Mouse (Mus musculus) heart, embryonic 10.5 days (tissue): ENCODE data around the gene Kctd15. TPM values are rescaled to one million over a fixed set of nuclear protein-coding genes. Genes with fewer than 3 reads are reported as not detected.

Experiments
- DNase-seq: peaks from one replicate; pipeline ENCODE4 v3.0.0-alpha.2; 2017; ENCODE audit warnings: low spot score
- H3K27ac ChIP-seq: fragments of 300-500 bp; sonication (generic); 2 replicates; pipeline ENCODE4 v1.5.1; 2016; ENCODE audit warnings: mild to moderate bottlenecking
- H3K27me3 ChIP-seq: fragments of 300-500 bp; sonication (generic); 2 replicates; pipeline ENCODE4 v1.6.1; 2016; ENCODE audit warnings: mild to moderate bottlenecking; ENCODE audit not compliant: poor library complexity, insufficient read depth, severe bottlenecking
- H3K36me3 ChIP-seq: fragments of 300-500 bp; sonication (generic); 2 replicates; pipeline ENCODE4 v1.6.1; 2016; ENCODE audit warnings: mild to moderate bottlenecking, moderate library complexity
- H3K4me1 ChIP-seq: fragments of 300-500 bp; sonication (generic); 2 replicates; pipeline ENCODE4 v1.6.1; 2016; ENCODE audit warnings: mild to moderate bottlenecking
- H3K4me3 ChIP-seq: fragments of 300-500 bp; sonication (generic); 2 replicates; pipeline ENCODE4 v1.5.1; 2016; ENCODE audit warnings: mild to moderate bottlenecking, moderate library complexity
- H3K9me3 ChIP-seq: fragments of 300-500 bp; sonication (generic); 2 replicates; pipeline ENCODE4 v1.6.1; 2016; ENCODE audit warnings: mild to moderate bottlenecking, moderate library complexity
- WGBS: fragments of 180-500 bp; shearing (Covaris S2); methylation state at CpG from one replicate; pipeline ENCODE4 v1.1.7; 2016; 5-methylcytosine and 5-hydroxymethylcytosine counted together
- polyA plus RNA-seq: library from polyadenylated mRNA; unstranded; fragments of >200 nt; fragmentation: Nextera tagmentation; extraction: Ambion mirVana; gene quantifications from 2 replicates; pipeline ENCODE4 v1.2.1, GENCODE M21; 2016

The Kctd15 gene
- polyA plus RNA-seq, 1 experiment from 2014 or later, result 25.5 TPM

DNA sequence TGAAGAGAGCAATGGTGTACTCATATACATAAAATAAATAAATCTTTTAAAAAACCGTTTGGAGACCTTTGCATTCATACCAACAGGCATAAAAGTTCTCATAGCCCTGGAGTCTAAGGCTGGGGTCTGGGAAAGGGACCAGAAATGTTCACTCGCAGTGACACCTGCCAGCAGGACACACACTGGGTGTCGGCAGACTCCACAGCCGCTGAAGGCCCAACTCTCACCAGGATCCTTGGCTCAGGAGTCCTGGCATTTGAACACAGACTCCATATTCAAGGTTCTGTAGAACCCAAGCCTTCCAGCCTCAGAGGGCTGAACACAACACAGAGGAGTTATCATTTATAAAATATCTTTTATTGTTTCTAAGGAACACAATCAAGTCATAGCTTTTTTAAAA lies 19.9 kb downstream of the Kctd15 start:
- H3K27me3 ChIP-seq, result no peaks in the 10 kb centered on the region
- no peak overlapping the region for H3K27ac ChIP-seq
- DNase-seq, result no peak
- no peaks in the 10 kb centered on the region for H3K4me1 ChIP-seq
- no peak overlapping the region for H3K4me3 ChIP-seq
- H3K9me3 ChIP-seq, result no peaks in the 10 kb centered on the region
- peaks cover 31% of the 10 kb centered on the region for H3K36me3 ChIP-seq
- WGBS, result 71% methylated on average over 4 of the region's 4 CpGs

- Histone ChIP-seq H3K4me1 (peaks cover 15% of the 10 kb centered on the region), H3K9me3 (no peaks in the 10 kb centered on the region), H3K36me3 (no peaks in the 10 kb centered on the region), H3K27ac (no peak overlapping the region), H3K4me3 (no peak overlapping the region), H3K27me3 (0 out of 2 replicates have a peak, but pooled peaks cover 3% of the 10 kb centered on the region)
- DNase-seq, result no peak
- WGBS, result 78% methylated on average over 10 of the region's 10 CpGs
These were observed 23.4 kb downstream of the Kctd15 start for GRCm38 (mm10) chr7:34632966-34633742.

GRCm38 (mm10) chr7:34630211-34631085 lies 26.1 kb downstream of the Kctd15 start:
- 1% methylated on average over 33 of the region's 34 CpGs for WGBS
- peak; percentile 81 for DNase-seq
- Histone ChIP-seq H3K4me1 (peaks cover 15% of the 10 kb centered on the region), H3K27me3 (0 out of 2 replicates have a peak, but pooled peaks cover 3% of the 10 kb centered on the region), H3K9me3 (no peaks in the 10 kb centered on the region), H3K27ac (peak overlapping the region; percentile 81), H3K36me3 (no peaks in the 10 kb centered on the region), H3K4me3 (peak overlapping the region; percentile 62)

DNA sequence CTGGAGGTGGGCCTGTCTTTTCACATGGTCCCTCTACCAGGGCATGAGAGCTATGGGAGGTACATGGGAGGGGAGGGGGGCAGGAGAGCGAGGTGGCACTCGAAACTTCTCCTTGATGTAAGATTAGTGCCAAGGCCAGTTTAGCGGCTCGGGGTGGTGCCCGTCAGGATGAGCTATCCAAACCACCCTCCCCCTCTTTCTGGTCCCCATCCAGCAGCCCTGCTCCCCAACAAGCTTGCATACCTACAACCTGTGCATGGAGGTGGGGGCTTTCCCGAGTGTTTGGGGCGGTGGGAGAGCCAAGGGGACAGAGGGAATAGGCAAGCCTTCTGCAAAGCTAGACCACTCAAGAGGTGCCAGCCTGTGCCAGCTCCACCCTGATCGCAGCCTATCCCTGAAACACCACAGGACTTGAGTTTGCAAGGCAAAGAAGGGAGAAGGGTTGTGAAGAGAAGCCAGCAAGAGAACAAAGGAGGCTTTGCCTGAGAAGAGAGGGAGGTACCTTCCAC lies 26.8 kb downstream of the Kctd15 start:
- Histone ChIP-seq H3K36me3 (no peaks in the 10 kb centered on the region), H3K9me3 (no peaks in the 10 kb centered on the region), H3K4me3 (peak overlapping the region; percentile 62), H3K27me3 (0 out of 2 replicates have a peak, but pooled peaks cover 3% of the 10 kb centered on the region), H3K27ac (peak overlapping the region; percentile 81), H3K4me1 (peaks cover 15% of the 10 kb centered on the region)
- WGBS, result 48% methylated on average over 8 of the region's 8 CpGs
- no peak for DNase-seq

- 15% methylated on average over 2 of the region's 2 CpGs for WGBS
- no peaks in the 10 kb centered on the region for H3K36me3 ChIP-seq
- DNase-seq, result no peak
- H3K27ac ChIP-seq, result no peak overlapping the region
- H3K27me3 ChIP-seq, result peaks cover 5% of the 10 kb centered on the region; the same call in 1 of the 2 replicates
- peaks cover 6% of the 10 kb centered on the region; the same call in 1 of the 2 replicates for H3K4me1 ChIP-seq
- no peak overlapping the region for H3K4me3 ChIP-seq
- no peaks in the 10 kb centered on the region for H3K9me3 ChIP-seq
These were observed 36.1 kb downstream of the Kctd15 start for GRCm38 (mm10) chr7:34620411-34620810.

- Histone ChIP-seq H3K9me3 (no peaks in the 10 kb centered on the region), H3K27me3 (peaks cover 5% of the 10 kb centered on the region; the same call in 1 of the 2 replicates), H3K4me3 (no peak overlapping the region), H3K27ac (no peak overlapping the region), H3K36me3 (no peaks in the 10 kb centered on the region), H3K4me1 (peaks cover 6% of the 10 kb centered on the region; the same call in 1 of the 2 replicates)
- no peak for DNase-seq
- WGBS, result 81% methylated on average over 11 of the region's 11 CpGs
These were observed 38.2 kb downstream of the Kctd15 start for GRCm38 (mm10) chr7:34618141-34618890.

GRCm38 (mm10) chr7:34616275-34616674 lies 40.3 kb downstream of the Kctd15 start:
- no peak for DNase-seq
- no peaks in the 10 kb centered on the region for H3K9me3 ChIP-seq
- no peaks in the 10 kb centered on the region for H3K36me3 ChIP-seq
- 76% methylated on average over 2 of the region's 2 CpGs for WGBS
- H3K27ac ChIP-seq, result no peak overlapping the region
- no peak overlapping the region for H3K4me3 ChIP-seq
- peaks cover 6% of the 10 kb centered on the region; the same call in 1 of the 2 replicates for H3K4me1 ChIP-seq
- no peaks in the 10 kb centered on the region for H3K27me3 ChIP-seq

DNA sequence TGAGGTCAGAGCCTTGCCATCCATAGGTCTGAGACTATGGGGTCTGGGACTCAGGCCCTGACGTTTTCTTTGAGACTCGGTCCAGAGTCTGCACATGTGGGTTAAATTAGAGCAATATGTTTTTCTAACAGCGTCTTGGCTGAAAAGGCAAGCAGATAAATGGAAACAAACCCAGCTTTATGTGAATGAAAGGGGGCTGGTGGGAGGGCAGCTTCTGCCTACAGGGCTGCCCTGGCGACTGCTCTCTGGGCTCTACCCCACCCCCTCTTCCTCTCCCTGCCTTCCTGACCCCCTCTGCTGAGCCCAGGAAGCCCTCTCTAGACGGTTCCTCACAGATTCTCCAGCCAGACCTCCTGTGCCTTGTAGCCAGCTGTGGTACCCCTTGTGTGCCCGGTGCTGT lies 46.1 kb downstream of the Kctd15 start:
- H3K9me3 ChIP-seq, result no peaks in the 10 kb centered on the region
- peaks cover 5% of the 10 kb centered on the region; the same call in 1 of the 2 replicates for H3K4me1 ChIP-seq
- no peak overlapping the region for H3K4me3 ChIP-seq

GRCm38 (mm10) chr7:34607334-34607970 lies 49.1 kb downstream of the Kctd15 start:
- no peak for DNase-seq
- H3K36me3 ChIP-seq, result no peaks in the 10 kb centered on the region
- no peak overlapping the region for H3K27ac ChIP-seq
- no peaks in the 10 kb centered on the region for H3K9me3 ChIP-seq
- WGBS, result 71% methylated on average over 5 of the region's 5 CpGs
- no peaks in the 10 kb centered on the region for H3K27me3 ChIP-seq
- H3K4me1 ChIP-seq, result peaks cover 5% of the 10 kb centered on the region; the same call in 1 of the 2 replicates
- no peak overlapping the region for H3K4me3 ChIP-seq

More for the DNA sequence above, 46.1 kb downstream of the Kctd15 start:
- DNase-seq, result no peak
- Histone ChIP-seq H3K36me3 (no peaks in the 10 kb centered on the region), H3K27ac (no peak overlapping the region), H3K27me3 (no peaks in the 10 kb centered on the region)
- WGBS, result 60% methylated on average over 6 of the region's 6 CpGs

DNA sequence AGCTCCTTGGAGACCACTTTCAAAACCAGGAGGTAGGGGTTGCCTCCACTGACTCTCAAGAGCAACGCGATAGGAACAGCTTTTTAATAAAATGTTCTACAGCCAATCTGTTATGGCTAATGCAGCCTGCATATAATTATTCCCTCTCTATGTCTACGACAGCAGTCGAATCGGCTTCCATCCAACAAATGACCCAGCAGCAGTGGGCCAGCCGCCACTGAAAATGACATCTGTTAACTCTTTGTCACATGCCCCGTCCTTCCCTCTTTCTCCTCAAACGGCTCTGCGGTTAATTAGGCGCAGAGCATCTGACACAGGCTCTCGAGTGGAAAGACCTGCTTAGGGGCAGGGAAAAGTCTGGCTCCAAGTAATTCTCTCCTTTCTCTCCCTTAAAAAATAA lies 49.8 kb downstream of the Kctd15 start:
- no peak for DNase-seq
- no peak overlapping the region for H3K27ac ChIP-seq
- H3K27me3 ChIP-seq, result no peaks in the 10 kb centered on the region
- H3K4me3 ChIP-seq, result no peak overlapping the region
- no peaks in the 10 kb centered on the region for H3K36me3 ChIP-seq
- H3K4me1 ChIP-seq, result peaks cover 5% of the 10 kb centered on the region; the same call in 1 of the 2 replicates
- 53% methylated on average over 11 of the region's 11 CpGs for WGBS
- H3K9me3 ChIP-seq, result no peaks in the 10 kb centered on the region

DNA sequence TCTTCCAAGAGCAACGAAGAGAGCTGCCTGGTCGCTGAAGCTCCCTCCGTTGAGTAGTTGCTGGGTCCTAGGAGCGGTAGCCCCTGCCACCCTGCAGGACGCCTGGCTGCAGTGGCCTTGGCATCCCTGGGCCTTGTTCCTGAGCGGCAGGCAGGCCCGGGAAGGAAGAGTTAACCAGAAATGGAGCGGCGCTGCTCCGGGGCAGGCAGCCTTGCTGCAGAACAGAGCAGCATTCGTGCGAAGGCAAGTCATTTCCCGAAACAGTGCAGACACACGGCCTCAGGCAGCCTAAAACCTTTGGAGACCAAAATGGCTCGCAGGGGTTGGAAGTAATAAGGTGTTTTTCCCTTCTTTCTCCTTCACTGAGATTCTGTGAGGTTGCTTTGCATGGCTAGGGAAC lies 50.5 kb downstream of the Kctd15 start:
- Histone ChIP-seq H3K4me3 (peak overlapping the region; percentile 33; the same call in 1 of the 2 replicates), H3K36me3 (no peaks in the 10 kb centered on the region), H3K4me1 (peaks cover 5% of the 10 kb centered on the region; the same call in 1 of the 2 replicates), H3K27me3 (no peaks in the 10 kb centered on the region), H3K9me3 (no peaks in the 10 kb centered on the region), H3K27ac (no peak overlapping the region)
- DNase-seq, result no peak
- WGBS, result 31% methylated on average over 15 of the region's 15 CpGs

DNA sequence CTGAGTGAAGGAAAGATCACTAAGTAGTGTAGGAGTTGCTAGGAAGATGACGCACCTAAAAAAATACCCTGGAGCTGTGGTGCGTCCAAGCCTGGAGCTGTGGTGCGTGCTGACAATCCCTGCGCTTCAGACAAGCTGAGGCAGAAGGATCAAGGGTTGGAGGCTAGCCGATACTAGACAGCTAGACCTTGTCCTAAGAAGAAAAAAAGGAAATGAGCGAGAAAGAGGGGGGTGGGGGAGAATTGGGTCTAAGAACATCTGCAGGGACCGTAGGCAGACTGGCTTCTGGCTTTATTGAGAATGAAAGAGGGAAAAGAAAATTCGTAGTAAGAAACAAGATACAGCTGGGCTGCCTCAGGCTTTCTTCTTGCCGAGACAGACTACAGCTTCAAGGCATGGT lies 58.0 kb downstream of the Kctd15 start:
- DNase-seq, result no peak
- no peaks in the 10 kb centered on the region for H3K9me3 ChIP-seq
- no peak overlapping the region for H3K27ac ChIP-seq
- no peaks in the 10 kb centered on the region for H3K27me3 ChIP-seq
- 0 out of 2 replicates have a peak, but pooled peaks cover 10% of the 10 kb centered on the region for H3K4me1 ChIP-seq
- WGBS, result 69% methylated on average over 9 of the region's 9 CpGs
- no peaks in the 10 kb centered on the region for H3K36me3 ChIP-seq
- H3K4me3 ChIP-seq, result no peak overlapping the region
